Mouse (Mus musculus): ENCODE data around the gene Cul1. TPM values are rescaled to one million over a fixed set of nuclear protein-coding genes. Genes with fewer than 3 reads are reported as not detected.
"Not testable (repeated sequence)": the region's sequence is repeated elsewhere in the genome, so short reads cannot be mapped to it uniquely, and the experiment has no call there.

Gene Cul1
- polyA plus RNA-seq (2015; fragmentation: Nextera tagmentation; extraction: Ambion mirVana): 137 and 150 TPM in 2 replicates

DNA sequence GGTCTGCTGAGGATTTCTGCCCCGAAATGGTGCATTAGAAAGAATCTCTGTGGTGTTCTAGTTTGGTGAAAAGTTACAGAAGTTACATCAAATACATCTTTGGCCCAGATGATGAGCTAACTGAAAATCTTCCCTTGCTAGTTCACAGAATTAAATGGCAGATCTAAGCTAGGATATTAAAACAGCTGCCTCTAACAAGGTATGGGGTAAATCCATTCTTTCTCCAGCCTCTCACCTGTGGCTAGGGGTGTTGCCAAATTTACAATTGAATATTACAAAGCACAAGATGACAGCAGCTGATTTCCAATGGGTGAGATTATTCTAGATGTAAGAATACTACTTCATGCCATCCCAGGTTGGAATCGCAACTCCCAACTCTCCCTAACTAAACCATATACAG is at the start of gene Cul1:
Gene Cul1 (plus strand): TSS at position 301 of the 400 bp plus-strand sequence.
- Histone ChIP-seq H3K4me3 (peak within 1 kb of the TSS; percentile 96), H3K9ac (peak within 1 kb of the TSS; percentile 99), H3K4me1 (peaks cover 25% of the 10 kb centered on the region), H3K27me3 (no peaks in the 10 kb centered on the region), H3K36me3 (no peaks in the 10 kb centered on the region), H3K4me2 (peak within 1 kb of the TSS; percentile 79), H3K27ac (peak within 1 kb of the TSS; percentile 98), H3K9me3 (no peaks in the 10 kb centered on the region)
- 30% methylated on average over 2 of the region's 2 CpGs for WGBS
- no peak for ATAC-seq (ENCODE audit: insufficient number of reproducible peaks, insufficient read depth, low FRiP score, low TSS enrichment, low read depth)

DNA sequence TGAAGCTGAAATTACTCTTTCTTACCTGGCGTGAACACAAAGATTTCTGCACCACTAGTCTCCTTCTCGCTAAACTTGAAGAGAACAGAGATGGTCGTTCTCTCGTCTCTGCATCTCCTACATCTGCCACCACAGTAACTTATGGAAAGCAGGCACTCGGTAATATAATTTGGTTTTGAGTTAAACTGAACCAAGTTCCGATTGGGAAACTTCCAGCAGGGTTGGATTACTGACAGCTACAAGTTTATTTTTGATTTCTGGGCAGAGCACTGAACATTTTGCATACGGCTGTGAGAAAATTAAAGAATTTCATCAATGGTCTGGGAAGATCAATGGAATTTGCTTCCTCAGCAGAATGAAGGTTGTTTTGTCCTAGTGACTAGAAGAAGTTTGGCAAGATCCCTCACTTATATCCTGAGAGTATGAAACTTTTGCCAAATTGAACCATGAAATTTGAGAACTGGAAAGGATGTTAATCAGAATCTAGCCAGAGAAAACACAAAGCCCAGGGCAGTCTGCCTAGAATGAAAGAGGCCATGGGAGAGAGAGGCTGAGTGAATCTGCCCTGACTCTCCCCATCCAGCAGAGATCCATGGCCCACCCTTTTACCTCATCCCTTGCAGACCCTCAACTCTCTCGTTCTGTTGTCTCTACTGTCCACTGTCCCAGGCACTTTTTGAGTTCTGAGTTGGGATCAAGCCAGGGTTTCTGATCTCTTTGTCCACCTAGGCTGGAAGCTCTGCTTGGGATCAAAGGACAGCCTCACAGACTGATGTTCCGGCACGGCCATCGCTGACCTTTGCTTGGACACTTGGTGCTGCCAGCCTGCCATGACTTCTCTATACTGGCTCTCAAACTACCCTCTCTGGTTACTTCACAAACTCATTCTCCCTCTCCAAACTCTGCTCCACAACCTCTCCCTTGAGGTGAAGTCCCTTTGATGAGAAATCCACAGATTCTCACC is 48.5 kb upstream of the Cul1 start:
- 0 out of 2 replicates have a peak, but pooled peaks have one; percentile 37 for ATAC-seq (ENCODE audit: insufficient number of reproducible peaks, insufficient read depth, low FRiP score, low TSS enrichment, low read depth)

DNA sequence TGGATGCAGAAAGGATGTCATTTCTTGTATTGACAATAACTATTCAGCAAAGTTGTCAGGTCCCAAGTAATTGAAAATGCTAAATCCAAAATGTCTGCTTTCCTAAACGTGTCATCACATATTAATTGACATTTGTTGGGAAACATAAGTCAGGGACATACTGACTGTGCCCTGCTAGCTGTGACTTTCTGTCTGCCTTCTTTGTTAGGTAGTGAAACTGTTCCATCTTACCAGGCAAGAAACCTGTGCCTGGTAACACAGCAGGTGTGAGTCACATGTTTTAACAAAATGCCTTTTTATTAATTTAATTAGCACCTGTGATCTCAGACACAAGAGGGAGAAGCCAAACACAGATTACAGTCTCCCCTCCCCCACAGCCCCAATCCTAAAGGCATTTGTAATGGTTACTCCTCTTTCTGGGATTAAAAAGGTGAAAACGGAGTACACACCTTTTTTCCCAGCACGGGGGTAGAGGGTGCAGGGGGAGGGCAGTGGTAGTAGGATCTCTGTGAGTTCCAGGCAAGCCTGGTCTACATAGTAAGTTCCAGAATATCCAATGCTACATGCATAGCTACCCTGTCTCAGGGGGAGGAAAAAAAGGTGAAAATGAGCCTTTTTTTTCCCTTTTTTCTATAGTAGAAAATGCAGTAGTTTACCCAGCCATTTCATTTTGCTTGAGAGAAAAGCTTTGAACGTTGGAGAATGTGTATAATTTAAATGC is 40.2 kb upstream of the Cul1 start:
- 32% methylated on average over 4 of the region's 4 CpGs for WGBS
- ATAC-seq (ENCODE audit: insufficient number of reproducible peaks, insufficient read depth, low FRiP score, low TSS enrichment, low read depth): no peak

More for the DNA sequence above, 48.5 kb upstream of the Cul1 start:
- Histone ChIP-seq H3K4me2 (peak overlapping the region; percentile 20; the same call in 1 of the 2 replicates), H3K9ac (0 out of 2 replicates have a peak overlapping the region, but pooled peaks have one; percentile 27), H3K4me1 (peaks cover 18% of the 10 kb centered on the region), H3K9me3 (no peaks in the 10 kb centered on the region), H3K36me3 (no peaks in the 10 kb centered on the region), H3K4me3 (no peak overlapping the region), H3K27ac (peak overlapping the region; percentile 87), H3K27me3 (no peaks in the 10 kb centered on the region)
- 59% methylated on average over 11 of the region's 11 CpGs for WGBS

DNA sequence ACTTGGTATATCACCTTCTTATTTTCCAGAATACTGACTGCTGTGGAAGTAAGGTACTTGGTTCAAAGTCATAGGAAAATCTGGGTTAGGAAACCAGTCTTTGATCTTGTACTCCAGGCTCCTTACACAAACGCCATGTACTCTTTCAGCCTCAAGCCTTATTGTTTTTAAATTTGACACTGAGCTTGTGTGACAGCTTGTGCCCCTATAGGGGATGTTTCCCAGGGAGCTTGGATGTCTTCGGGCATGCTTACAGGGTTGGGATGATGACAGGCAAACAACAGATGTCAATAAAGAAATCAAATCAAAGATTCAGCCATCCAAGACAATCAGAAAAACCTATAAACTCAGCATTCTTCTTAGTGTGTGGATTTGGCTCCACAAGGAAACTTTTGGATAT is 39.5 kb upstream of the Cul1 start:
- no peak overlapping the region for H3K4me3 ChIP-seq
- no peak overlapping the region for H3K27ac ChIP-seq
- no peak overlapping the region for H3K4me2 ChIP-seq
- no peak overlapping the region for H3K9ac ChIP-seq
- no peaks in the 10 kb centered on the region for H3K36me3 ChIP-seq
- 30% methylated on average over 2 of the region's 2 CpGs for WGBS
- no peaks in the 10 kb centered on the region for H3K27me3 ChIP-seq
- no peak for ATAC-seq (ENCODE audit: insufficient number of reproducible peaks, insufficient read depth, low FRiP score, low TSS enrichment, low read depth)
- H3K9me3 ChIP-seq: no peaks in the 10 kb centered on the region
- H3K4me1 ChIP-seq: no peaks in the 10 kb centered on the region

More for the DNA sequence above, 40.2 kb upstream of the Cul1 start:
- Histone ChIP-seq H3K9ac (no peak overlapping the region), H3K4me3 (no peak overlapping the region), H3K36me3 (no peaks in the 10 kb centered on the region), H3K27me3 (no peaks in the 10 kb centered on the region), H3K9me3 (no peaks in the 10 kb centered on the region), H3K4me2 (no peak overlapping the region), H3K4me1 (no peaks in the 10 kb centered on the region), H3K27ac (no peak overlapping the region)

DNA sequence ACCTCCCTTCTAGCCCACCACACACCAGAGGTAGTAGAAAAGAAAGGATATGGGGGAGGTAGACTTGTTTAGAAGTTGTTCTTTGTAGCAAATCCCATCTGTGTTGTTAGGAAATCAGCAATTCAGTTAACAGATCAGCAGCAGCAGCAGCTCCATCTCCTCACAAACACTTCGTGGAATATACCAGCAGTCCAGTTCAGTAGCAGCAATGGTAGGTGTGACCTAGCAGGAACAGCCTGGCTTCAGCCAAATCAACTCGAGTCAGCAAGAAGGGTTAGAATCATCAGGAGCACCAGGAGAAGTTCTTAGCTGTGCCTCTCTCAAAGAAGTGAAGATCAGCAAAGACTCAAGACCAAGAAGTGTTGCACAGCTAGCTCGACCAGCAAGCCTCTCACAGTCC is 34.5 kb upstream of the Cul1 start:
- WGBS: 77% methylated on average over 3 of the region's 3 CpGs
- Histone ChIP-seq H3K27me3 (no peaks in the 10 kb centered on the region), H3K4me2 (no peak overlapping the region), H3K9me3 (no peaks in the 10 kb centered on the region), H3K27ac (no peak overlapping the region), H3K9ac (no peak overlapping the region), H3K36me3 (no peaks in the 10 kb centered on the region), H3K4me1 (no peaks in the 10 kb centered on the region), H3K4me3 (no peak overlapping the region)
- ATAC-seq (ENCODE audit: insufficient number of reproducible peaks, insufficient read depth, low FRiP score, low TSS enrichment, low read depth): no peak

DNA sequence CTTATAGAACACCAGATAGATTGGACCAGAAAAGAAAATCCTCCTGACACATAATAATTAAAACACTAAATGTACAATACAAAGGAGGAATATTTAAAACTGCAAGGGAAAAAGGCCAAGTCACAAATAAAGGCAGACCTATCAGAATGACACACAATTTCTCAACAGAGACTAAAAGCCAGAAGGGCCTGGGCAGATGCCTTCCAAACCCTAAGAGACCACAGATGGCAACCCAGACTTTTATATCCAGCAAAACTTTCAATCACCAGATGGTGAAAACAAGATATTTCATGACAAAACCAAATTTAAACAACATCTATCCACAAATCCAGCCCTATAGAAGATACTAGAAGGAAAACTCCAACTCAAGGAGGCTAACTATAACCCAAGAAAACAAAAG is 33.0 kb upstream of the Cul1 start:
- Histone ChIP-seq H3K4me3 (no peak overlapping the region), H3K4me2 (no peak overlapping the region), H3K36me3 (no peaks in the 10 kb centered on the region), H3K4me1 (no peaks in the 10 kb centered on the region), H3K9me3 (no peaks in the 10 kb centered on the region), H3K27ac (no peak overlapping the region), H3K27me3 (no peaks in the 10 kb centered on the region), H3K9ac (no peak overlapping the region)
- ATAC-seq (ENCODE audit: insufficient number of reproducible peaks, insufficient read depth, low FRiP score, low TSS enrichment, low read depth): no peak

DNA sequence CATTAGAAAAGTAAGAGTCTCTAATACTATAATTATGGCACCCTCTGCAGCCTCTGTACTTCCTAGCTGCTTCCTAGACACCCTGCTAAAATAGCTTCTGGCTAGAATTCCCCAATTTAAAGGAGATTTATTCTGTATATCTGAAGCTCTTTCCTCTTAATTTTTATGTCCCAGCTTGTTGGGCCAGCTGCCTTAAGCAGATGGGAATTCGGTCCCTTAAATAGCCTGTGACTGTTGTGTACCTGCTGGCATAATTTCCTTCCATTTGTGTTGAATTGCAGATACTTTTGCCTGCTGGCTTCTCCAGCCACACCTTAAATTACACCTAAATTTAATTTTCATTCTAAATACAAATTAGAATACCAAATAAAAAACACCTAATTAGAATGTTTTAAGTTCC is 32.0 kb upstream of the Cul1 start:
- Histone ChIP-seq H3K36me3 (no peaks in the 10 kb centered on the region), H3K4me2 (no peak overlapping the region), H3K9me3 (no peaks in the 10 kb centered on the region), H3K4me3 (no peak overlapping the region), H3K9ac (no peak overlapping the region), H3K4me1 (no peaks in the 10 kb centered on the region), H3K27me3 (no peaks in the 10 kb centered on the region), H3K27ac (no peak overlapping the region)
- ATAC-seq (ENCODE audit: insufficient number of reproducible peaks, insufficient read depth, low FRiP score, low TSS enrichment, low read depth): no peak
- WGBS: 81% methylated on average over 1 of the region's 1 CpGs

DNA sequence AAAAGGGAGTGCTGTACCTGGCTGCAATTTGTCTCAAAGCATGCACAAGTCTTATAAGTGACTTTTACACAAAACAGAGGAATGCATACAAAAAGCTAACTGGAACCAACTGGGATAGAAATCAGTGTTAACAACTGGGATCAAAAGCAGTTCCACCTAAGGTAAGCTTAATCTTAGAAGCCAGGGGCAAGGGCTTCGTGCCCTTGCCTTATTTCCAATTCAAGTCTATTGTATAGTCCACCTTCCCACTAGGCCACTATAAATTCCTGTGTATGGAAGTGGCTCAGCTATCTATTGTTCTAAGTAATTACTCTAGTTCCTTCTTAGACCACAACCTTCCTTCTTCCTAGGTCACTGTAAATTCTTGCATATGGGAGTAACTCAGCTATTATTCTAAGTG is 27.1 kb upstream of the Cul1 start:
- Histone ChIP-seq H3K27ac (no peak overlapping the region), H3K36me3 (no peaks in the 10 kb centered on the region), H3K9me3 (no peaks in the 10 kb centered on the region), H3K4me1 (no peaks in the 10 kb centered on the region), H3K4me2 (no peak overlapping the region), H3K9ac (no peak overlapping the region), H3K4me3 (no peak overlapping the region), H3K27me3 (no peaks in the 10 kb centered on the region)
- 66% methylated on average over 1 of the region's 1 CpGs for WGBS
- no peak for ATAC-seq (ENCODE audit: insufficient number of reproducible peaks, insufficient read depth, low FRiP score, low TSS enrichment, low read depth)

DNA sequence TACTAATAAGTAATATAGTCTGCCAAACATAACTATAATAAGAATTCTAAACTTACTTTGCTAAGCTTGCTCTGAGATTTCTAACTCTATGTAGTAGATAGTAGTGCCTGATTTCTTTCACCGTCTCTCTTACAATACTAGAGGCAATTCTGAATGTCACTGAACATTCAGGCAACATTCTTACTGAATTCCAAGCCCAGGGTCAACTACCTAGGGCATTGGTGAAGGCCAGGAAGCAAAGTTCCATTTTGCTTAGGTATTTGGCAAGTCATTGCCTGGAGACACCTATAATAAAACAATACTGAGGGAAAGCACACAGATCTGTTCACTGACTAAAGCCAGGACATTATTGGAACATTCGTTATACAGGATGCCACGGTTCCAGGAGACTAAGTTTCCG is 26.6 kb upstream of the Cul1 start:
- ATAC-seq (ENCODE audit: insufficient number of reproducible peaks, insufficient read depth, low FRiP score, low TSS enrichment, low read depth); H3K9ac ChIP-seq; H3K4me1 ChIP-seq; H3K27ac ChIP-seq; H3K9me3 ChIP-seq; H3K4me2 ChIP-seq; H3K27me3 ChIP-seq; H3K36me3 ChIP-seq; H3K4me3 ChIP-seq: not testable (repeated sequence)
- 88% methylated on average over 4 of the region's 4 CpGs for WGBS

DNA sequence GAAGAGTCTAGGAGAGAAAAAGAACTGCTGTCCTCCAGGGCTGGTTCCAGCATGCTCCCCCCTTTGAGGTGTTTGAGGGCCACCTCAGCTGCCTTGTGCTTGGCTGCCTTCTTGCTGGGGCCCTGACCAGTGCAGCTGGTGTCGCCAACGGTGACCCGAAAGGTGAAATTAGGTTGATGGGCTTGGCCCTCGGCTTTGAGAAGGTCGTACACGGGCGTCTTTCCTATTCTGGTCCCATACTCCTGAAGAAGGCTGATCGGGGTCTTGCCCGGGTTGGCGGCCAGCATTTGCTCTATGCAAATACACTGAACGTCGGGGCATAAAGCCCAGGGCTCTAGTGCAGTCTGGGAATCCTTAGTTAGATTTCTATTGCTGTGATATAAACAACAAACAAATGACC is 20.4 kb upstream of the Cul1 start:
- H3K9me3 ChIP-seq; H3K27ac ChIP-seq; H3K4me1 ChIP-seq; ATAC-seq (ENCODE audit: insufficient number of reproducible peaks, insufficient read depth, low FRiP score, low TSS enrichment, low read depth); H3K4me2 ChIP-seq; H3K4me3 ChIP-seq; H3K9ac ChIP-seq; H3K36me3 ChIP-seq; H3K27me3 ChIP-seq: not testable (repeated sequence)
- WGBS: 93% methylated on average over 12 of the region's 12 CpGs

DNA sequence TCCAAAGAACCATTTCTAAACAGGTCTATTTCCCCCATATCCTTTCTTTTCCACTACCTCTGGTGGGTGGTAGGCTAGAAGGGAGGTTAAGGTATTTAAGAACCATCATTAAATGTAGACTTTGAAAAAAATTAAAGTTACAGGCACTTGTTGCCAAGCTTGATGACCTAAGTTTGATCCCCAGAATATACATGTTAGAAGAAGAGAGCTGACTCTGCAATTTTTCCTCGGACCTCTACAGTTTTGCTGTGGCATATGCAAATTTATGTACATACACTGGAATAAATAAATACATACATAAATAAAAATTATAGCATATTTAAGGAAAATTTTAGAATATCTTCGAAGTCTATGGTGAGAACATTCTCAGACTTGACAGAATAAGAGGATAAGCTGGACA is 13.1 kb upstream of the Cul1 start:
- Histone ChIP-seq H3K4me1 (no peaks in the 10 kb centered on the region), H3K27ac (no peak overlapping the region), H3K9me3 (peaks cover 6% of the 10 kb centered on the region; the same call in 1 of the 2 replicates), H3K4me2 (no peak overlapping the region), H3K4me3 (no peak overlapping the region), H3K27me3 (no peaks in the 10 kb centered on the region), H3K9ac (no peak overlapping the region), H3K36me3 (no peaks in the 10 kb centered on the region)
- ATAC-seq (ENCODE audit: insufficient number of reproducible peaks, insufficient read depth, low FRiP score, low TSS enrichment, low read depth): no peak
- WGBS: 77% methylated on average over 2 of the region's 2 CpGs

DNA sequence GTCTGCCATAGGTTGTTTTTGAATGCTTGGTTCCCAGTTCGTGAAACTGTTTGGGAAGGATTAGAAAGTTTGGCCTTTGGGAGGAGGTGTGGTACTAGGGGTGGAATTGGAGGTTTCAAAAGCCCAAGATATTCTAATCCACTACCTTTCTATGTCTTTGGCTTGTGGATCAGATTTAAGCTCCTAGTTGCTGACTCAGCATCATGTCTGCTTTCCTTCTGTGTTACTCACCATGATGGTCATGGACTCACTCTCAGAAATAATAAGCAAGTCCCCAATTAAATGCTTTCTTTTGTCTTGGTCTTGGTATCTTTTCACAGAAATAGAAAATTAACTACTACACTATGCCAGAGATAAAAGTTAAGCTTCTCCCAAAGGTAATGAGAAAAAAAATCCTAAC is 5.5 kb upstream of the Cul1 start:
- Histone ChIP-seq H3K36me3 (no peaks in the 10 kb centered on the region), H3K27ac (no peak overlapping the region), H3K4me1 (no peaks in the 10 kb centered on the region), H3K4me2 (no peak overlapping the region), H3K4me3 (no peak overlapping the region), H3K9me3 (no peaks in the 10 kb centered on the region), H3K9ac (no peak overlapping the region), H3K27me3 (no peaks in the 10 kb centered on the region)
- ATAC-seq (ENCODE audit: insufficient number of reproducible peaks, insufficient read depth, low FRiP score, low TSS enrichment, low read depth): no peak
- 96% methylated on average over 1 of the region's 1 CpGs for WGBS
